Mouse (Mus musculus): Measurements from ENCODE around the gene Insyn1.

Insyn1 gene

DNA sequence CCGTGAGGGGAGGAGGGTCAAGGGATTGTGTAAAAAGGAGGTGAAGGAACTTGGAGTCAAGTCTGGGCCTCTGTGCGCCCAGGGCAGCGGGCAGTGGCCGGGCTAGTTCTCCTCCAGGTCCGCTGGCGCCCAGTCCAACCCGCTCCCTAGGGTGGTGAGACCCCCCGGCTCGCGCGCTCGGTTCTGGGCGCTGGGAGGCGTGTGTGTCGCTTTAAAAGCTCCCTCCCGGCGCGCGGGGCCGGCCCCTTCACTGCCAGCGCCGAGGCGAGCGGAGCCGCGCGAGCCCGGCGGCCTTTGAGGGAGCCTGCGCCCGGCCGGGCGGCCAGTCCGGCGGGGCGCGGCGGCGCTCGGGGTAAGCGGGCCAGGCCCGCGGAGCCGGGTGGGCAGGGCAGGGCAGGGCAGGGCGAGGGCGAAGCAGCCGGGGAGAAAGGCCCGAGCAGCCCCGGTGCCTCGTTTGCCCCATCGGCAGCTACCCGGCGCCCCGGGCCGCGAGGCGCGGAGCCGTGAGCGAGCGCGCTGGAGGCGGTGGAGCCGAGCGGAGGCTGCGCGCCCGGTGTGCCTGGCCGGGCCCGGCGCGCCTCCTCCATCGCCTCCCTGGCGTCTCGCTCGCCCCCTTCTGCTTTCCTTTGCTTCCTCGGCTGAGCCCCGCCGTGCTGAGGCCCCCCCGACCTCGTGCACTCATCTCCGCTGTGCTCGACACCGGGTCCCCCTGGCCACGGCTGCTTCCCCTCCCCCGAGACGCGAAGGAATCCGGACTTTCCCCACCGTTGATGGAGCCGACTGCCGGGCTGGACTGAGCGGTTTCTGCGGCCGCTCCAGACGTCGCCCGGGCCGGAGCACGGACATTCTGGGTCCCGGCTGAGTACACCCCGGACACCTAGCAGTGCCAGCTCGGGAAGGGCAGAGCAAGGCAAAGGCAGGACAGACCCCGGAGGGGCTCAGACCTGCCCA is at the start of gene Insyn1:
Gene Insyn1 (plus strand): TSS at position 753 of the 951 bp plus-strand sequence.
- peak; percentile 56 for DNase-seq (ENCODE audit: low spot score)

DNA sequence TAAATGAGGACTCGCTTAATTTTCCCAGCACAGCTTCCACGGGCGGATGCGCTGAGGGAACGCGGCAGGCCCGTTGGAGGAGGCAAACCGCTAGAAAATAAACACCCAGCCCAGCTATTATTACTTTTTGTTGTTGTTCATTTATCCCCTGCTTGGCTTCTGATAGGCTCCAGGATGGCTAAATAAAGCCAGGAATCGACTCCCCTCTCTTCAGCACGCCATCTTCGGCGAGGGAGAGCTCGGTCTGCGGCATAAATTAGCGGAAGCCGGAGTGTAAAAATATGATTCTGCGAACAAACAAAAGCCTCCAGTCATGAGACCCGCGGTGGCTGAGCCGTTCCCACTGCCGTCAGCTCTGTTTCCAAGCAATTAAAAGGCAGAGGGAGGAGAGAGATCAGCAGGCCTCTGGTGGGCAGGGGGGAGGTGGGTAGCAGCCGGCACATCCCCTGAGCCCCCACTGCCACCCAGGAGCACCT is 49.4 kb upstream of the Insyn1 start:
- DNase-seq (ENCODE audit: low spot score), result peak; percentile 28

DNA sequence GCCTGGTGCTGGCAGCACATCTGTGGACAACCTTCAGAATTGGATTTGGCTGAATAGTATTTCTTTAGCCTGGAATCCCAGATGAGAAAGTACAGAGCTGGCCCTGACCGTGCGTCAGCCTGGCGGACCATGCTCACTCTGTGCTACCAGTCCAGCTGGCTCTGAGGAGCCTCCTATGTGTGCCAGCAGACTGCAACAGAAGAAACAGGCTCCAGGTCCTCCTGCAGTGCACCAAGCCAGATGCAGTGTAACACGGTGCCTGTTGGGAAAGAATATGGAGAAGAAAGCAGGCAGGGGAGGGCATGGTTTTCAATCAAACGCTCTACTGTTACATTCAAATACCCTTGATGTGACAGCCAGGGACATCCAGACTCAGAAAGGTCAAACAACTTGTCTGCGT is 48.3 kb upstream of the Insyn1 start:
- DNase-seq (ENCODE audit: low spot score), result peak; percentile 55

- no peak for DNase-seq (ENCODE audit: low spot score)
Observed at GRCm38 (mm10) chr9:58440614-58441013, 47.8 kb upstream of the Insyn1 start.

DNA sequence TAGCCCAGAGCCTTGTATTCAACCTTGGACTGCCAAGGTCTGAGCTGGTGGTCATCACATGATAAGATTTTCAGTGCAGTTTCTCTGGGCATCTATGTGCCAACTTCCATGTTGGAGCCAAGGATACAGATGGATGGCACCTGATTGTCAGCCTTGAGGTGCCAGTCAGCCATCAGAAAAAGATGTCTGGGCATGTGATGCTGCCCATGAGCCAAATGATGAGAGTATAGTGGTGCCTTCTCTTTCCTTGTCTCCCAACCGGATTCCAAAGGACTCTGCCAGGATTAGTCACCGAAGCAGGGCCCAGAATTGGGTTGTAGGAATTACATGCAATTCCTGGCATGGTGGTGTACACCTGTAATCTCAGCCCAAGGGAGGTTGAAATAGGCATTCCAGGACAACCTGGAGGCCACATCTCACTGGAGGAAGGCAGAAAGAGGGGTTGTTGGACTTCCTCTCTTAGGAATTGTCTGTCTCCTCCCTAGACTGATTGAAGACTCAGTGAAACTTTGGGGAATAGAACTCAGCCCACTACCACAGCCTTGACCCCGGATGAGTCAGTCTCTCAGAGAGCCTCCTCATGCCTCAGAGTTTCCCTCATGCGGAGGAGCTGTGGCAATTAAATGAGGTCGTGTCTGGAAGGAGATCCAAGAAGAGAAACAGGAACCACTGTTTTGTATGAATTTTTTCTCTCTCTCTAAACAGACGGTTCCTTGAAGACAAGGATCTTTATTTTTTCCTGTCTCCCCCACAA is 46.9 kb upstream of the Insyn1 start:
- no peak for DNase-seq (ENCODE audit: low spot score)

DNA sequence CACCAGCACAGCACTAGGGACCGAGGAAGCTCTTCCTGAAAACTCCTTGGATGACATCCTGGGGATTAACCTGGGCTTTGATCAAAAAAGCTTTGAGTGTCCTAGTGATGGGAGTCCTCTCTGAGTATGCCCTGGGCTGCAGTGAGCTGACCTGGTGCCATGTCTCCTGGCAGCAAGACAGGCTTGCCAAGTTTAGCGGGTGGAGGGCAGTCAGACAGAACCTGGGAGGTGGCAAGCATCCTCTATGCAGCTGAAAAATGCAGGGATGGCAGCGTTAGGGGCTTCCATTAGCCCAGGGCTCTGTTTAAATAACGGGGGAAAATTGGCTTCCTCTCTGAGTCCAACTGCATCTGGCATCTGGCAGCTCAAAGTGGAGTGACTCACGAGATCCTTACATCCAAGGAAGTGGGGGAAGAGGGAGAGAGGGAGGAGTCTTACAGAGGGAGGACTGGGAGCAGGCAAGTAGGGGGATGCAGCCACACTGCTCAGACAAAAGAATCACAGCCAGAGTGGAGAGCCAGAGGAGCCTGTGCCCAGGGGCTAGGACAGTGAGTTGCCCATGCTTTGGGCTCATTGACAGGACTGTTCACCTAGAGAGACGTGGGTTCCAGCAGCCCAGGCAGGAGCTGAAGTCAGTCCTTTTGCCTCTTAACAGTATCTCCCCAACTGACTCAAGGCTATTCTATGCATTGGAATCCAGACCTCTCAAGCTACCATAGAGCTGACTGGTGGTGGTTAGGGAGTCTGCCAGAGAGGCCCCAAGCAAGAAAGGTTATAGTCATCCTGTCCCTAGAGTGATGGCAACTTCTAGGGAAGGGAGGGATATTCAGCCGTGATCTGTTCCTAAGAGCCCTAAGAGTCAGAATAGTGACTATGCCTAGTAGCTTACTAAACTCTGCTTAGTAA is 46.0 kb upstream of the Insyn1 start:
- no peak for DNase-seq (ENCODE audit: low spot score)

DNA sequence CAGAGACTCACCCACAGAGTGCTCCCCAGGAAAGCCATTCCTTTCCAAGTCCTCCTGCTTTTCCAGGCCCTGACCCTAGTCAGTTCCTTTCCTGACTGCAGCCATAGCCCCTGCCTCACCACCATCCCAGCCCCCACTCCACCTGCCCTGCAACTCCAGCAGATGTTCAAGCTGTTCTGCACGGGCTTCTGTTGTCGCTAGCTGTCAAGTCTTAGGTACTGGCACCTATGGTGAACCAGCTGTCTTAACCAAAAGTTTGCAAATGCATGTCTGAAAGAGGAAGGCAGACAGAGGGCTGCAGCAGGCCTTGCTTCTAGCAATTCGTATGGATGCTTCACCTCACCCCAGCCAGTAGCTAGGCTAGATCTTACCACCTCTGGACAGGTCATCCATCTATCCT is 45.3 kb upstream of the Insyn1 start:
- no peak for DNase-seq (ENCODE audit: low spot score)

DNA sequence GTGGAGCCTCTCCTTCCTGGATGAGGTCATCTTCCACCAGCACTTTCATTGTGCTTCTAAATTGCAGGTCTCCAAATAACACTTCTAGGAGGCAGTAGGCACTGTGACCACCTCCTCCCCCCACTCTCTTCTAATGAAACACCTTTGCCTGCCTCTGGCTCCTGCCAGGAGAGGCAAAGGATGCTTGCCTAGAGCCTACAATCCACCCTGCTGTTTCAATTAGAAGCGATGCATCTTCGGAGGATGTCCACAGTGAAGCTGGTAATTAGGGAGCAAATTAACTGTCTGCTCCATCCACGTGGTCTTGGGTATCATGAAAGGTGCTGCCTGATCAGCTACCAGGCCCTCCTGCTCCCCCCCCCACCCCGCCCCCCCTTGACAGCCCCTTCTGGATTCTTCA is 41.6 kb upstream of the Insyn1 start:
- DNase-seq (ENCODE audit: low spot score), result no peak

- DNase-seq (ENCODE audit: low spot score), result no peak
Observed at GRCm38 (mm10) chr9:58447997-58448595, 40.3 kb upstream of the Insyn1 start.

GRCm38 (mm10) chr9:58449526-58449925 is 38.9 kb upstream of the Insyn1 start:
- no peak for DNase-seq (ENCODE audit: low spot score)

GRCm38 (mm10) chr9:58453791-58454378 is 34.5 kb upstream of the Insyn1 start:
- no peak for DNase-seq (ENCODE audit: low spot score)

- DNase-seq (ENCODE audit: low spot score), result no peak
Observed at GRCm38 (mm10) chr9:58454886-58455285, 33.5 kb upstream of the Insyn1 start.

DNA sequence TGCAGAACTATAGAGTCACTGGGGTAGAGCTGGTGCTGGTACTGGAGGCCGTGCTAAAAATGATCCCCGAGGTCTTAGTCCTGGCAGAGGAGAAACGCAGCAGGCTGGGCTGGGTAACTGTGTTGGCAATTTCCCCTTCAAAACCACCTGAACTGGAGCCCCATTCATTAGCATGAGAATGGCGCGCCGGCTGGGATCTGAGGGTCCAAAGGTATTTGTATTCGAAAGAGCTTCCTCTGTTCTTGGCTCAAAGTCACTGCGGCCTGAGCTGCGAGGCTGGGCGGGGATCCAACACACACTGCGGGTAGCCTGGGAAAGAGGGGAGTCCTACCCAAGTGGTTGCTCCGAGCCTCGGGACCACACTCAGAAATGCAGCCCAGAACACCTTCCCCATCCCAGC is 32.6 kb upstream of the Insyn1 start:
- DNase-seq (ENCODE audit: low spot score), result peak; percentile 58

GRCm38 (mm10) chr9:58457481-58457955 is 30.9 kb upstream of the Insyn1 start:
- peak; percentile 60 for DNase-seq (ENCODE audit: low spot score)

- no peak for DNase-seq (ENCODE audit: low spot score)
Observed at GRCm38 (mm10) chr9:58458341-58458740, 30.1 kb upstream of the Insyn1 start.

DNA sequence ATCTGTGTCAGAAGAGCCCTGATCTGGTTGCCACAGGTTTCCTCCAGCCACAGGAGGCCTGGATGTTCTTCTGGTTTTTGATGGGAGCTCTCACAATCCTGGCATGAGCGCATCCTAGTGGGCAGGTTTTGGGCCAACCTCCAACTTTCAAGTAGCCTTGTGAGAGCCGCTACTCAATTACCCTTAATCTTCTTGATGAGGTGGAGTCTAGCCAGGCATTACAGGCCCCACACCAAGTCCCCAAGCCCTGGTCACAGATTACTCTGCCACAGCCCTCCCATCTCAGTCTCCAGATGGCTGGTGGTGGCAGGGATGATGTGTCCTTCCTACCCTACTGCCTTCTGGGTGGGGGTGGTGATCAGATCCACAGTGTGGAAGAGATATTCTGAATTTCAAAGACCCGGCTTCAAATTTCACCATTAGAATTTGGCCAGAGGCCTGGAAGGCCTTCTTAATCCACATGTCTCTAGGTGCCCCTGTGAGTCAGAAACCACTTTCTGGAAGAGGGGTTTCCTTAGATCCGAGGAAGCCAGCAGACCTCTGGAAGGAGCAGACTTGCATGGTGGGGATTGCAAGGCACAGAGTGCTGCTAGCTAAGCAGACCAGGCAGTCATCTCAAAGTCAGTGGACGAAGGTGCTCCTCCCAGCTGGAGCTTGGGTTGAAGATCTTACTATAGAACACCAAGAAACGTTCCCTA is 29.4 kb upstream of the Insyn1 start:
- DNase-seq (ENCODE audit: low spot score), result no peak

DNA sequence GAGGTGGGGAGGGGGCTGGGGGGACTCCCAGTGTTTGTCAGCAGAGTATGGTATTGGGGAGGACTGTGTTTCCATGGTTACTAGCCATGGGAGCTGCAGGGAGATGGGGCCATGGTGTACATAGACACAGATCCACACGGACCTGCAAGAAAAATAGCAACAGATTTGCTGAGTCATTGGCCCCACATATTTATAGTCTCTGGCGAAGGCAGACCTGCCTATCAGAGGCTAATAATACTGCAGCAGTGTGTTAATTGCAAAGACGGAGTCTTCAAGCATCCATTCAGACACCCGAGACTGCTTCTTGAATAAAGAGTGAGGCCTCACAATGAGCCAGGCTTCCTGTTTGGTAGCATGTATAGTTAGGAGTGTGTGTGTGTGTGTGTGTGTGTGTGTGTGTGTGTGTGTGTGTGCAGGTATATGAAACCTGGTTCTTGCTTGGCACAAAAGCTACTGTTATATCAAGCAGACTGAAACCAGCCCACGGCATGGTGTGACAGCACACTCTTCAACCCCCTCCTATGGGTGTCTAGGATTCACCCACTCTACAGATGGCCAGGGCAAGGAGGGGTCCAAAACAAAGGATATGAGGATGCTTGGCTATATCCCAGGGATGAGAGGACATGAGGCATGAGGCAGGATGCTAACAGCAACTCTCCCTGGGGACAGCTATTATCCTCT is 20.9 kb upstream of the Insyn1 start:
- DNase-seq (ENCODE audit: low spot score), result peak; percentile 61

GRCm38 (mm10) chr9:58470466-58470865 is 17.9 kb upstream of the Insyn1 start:
- no peak for DNase-seq (ENCODE audit: low spot score)

- no peak for DNase-seq (ENCODE audit: low spot score)
Observed at GRCm38 (mm10) chr9:58473211-58473815, 15.1 kb upstream of the Insyn1 start.
